Mouse (Mus musculus) heart, embryonic 15.5 days (tissue): ENCODE data around the gene Pih1d2. TPM values are rescaled to one million over a fixed set of nuclear protein-coding genes. Genes with fewer than 3 reads are reported as not detected.

Experiments
- ATAC-seq: fragments of 200-750 bp; cut with Nextera tagmentation; replicated peaks from 2 replicates; pipeline ENCODE4 v1.8.0; 2017; ENCODE audit warnings: low read depth, moderate TSS enrichment; ENCODE audit not compliant: insufficient number of reproducible peaks, insufficient read depth, low FRiP score
- H3K27ac ChIP-seq: fragments of 300-500 bp; sonication (generic); 2 replicates; pipeline ENCODE4 v1.5.1; 2015; ENCODE audit warnings: mild to moderate bottlenecking, inconsistent platforms
- H3K27me3 ChIP-seq: fragments of 300-500 bp; sonication (generic); 2 replicates; pipeline ENCODE4 v1.6.1; 2015; ENCODE audit warnings: inconsistent platforms
- H3K36me3 ChIP-seq: fragments of 300-500 bp; sonication (generic); 2 replicates; pipeline ENCODE4 v1.6.1; 2015; ENCODE audit warnings: mild to moderate bottlenecking, inconsistent platforms
- H3K4me1 ChIP-seq: fragments of 300-500 bp; sonication (generic); replicated peaks from 2 replicates; pipeline ENCODE4 v1.6.1; 2015; ENCODE audit warnings: inconsistent platforms
- H3K4me2 ChIP-seq: fragments of 300-500 bp; sonication (generic); 2 replicates; pipeline ENCODE4 v1.6.1; 2015; ENCODE audit warnings: inconsistent platforms, mild to moderate bottlenecking, moderate library complexity
- H3K4me3 ChIP-seq: fragments of 300-500 bp; sonication (generic); 2 replicates; pipeline ENCODE4 v1.5.1; 2015; ENCODE audit warnings: mild to moderate bottlenecking, inconsistent platforms
- H3K9ac ChIP-seq: fragments of 300-500 bp; sonication (generic); 2 replicates; pipeline ENCODE4 v1.6.1; 2015; ENCODE audit warnings: mild to moderate bottlenecking, inconsistent platforms
- H3K9me3 ChIP-seq: fragments of 300-500 bp; sonication (generic); replicated peaks from 2 replicates; pipeline ENCODE4 v1.6.1; 2016; ENCODE audit warnings: inconsistent platforms
- WGBS: fragments of 180-500 bp; shearing (Covaris S2); methylation state at CpG from one replicate; pipeline ENCODE4 v1.1.7; 2015; ENCODE audit warnings: mixed read lengths; 5-methylcytosine and 5-hydroxymethylcytosine counted together
- polyA plus RNA-seq: library from polyadenylated mRNA; unstranded; fragments of >200 nt; fragmentation: Nextera tagmentation; extraction: Ambion mirVana; gene quantifications from 2 replicates; pipeline ENCODE4 v1.2.1, GENCODE M21; 2015

Pih1d2 gene
- polyA plus RNA-seq, result 2.1 and 2.6 TPM in 2 replicates

DNA sequence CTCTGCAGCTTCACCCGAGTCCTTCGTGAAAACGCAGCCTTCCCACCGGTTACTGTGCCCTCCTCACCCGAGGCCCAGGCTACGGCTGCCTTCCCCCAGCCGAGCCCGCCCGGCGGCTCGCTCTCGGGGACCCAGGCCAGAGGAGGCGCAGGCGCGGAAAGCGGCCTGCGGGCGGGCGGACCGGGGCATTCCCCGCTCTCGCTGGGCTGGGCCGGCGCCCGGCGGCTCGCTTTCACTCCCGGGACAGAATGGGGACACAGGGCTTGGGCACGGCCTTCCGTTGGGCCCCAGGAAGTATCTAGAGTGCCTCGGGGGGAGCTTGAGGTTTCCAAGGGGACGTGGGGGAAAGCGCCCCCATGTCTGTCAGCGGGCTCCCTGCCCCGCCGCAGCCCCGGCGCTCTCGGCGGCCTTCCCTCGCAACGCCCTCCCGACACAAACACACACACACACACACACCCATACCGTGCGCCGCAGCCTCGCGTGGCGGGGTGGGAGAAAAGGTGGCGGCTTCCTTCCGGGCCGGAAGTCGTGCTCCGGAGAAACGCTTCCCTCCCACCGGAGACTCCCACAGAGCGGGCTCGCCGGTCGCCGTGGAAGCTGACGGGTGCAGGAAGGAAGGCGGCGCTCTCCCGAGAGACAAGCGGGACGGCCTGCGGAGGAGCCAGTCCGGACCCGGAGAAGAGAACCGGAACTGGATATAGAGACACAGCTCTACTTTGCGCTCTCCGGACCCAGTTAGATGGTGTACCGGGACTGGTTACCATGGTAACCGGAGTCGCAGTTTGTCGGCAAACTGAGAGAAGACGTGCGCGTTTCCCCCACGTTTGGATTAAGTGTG lies at the start of gene Pih1d2, which contains the start of gene Nkapd1:
TSS of gene Pih1d2 (plus strand) at position 556 of the 838 bp plus-strand sequence.
TSS of gene Nkapd1 (minus strand) at position 699 of the 838 bp plus-strand sequence.
- no peaks in the 10 kb centered on the region for H3K27me3 ChIP-seq
- WGBS, result under 1% methylated on average over 59 of the region's 81 CpGs
- peak within 1 kb of the TSS; percentile 100 for H3K4me3 ChIP-seq
- H3K9me3 ChIP-seq, result no peaks in the 10 kb centered on the region
- peaks cover 18% of the 10 kb centered on the region for H3K4me1 ChIP-seq
- ATAC-seq, result peak; percentile 93
- H3K4me2 ChIP-seq, result peak within 1 kb of the TSS; percentile 72
- peak within 1 kb of the TSS; percentile 96 for H3K27ac ChIP-seq
- H3K36me3 ChIP-seq, result peaks cover 33% of the 10 kb centered on the region
- H3K9ac ChIP-seq, result peak within 1 kb of the TSS; percentile 97

DNA sequence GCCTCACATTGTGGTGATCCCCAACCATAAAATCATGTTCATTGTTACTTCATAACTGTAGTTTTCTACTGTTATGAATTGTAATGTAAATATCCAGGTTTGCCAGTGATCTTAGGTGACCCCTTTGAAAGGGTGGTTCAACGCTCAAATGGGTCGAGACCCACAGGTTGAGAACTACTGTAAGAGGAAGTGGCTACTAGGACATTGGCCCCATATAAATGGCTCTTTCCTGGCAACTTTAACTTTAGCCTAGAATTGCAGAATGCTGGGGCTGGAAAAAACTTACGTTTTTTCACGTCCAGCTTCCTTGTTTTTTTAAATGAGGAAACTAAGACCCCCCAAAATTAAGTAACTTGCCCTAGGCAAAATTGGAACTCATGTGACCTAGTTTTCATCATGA lies 49.7 kb upstream of the Pih1d2 start:
- Histone ChIP-seq H3K27me3 (no peaks in the 10 kb centered on the region), H3K4me1 (no peaks in the 10 kb centered on the region), H3K4me2 (no peak overlapping the region), H3K36me3 (no peaks in the 10 kb centered on the region), H3K4me3 (no peak overlapping the region), H3K9ac (no peak overlapping the region), H3K27ac (no peak overlapping the region), H3K9me3 (no peaks in the 10 kb centered on the region)
- 77% methylated on average over 4 of the region's 4 CpGs for WGBS
- no peak for ATAC-seq

DNA sequence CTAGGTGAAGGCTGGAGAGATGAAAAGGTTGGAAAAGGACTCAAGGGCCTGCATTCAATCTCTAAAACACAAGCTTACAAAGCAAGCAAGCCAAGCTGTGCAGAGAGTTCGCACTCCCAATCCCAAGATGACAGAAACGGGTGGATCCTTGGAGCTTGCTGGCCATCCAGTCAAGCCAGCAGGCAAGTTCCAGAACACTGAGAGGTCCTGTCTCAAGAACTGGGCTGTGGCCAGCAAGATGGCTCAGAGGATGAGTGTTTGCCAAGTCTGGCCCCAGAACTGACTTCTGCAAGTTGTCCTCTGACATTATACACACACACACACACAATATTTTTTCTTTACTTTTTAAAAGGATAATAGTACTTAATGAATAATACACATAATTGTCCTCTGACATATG lies 49.2 kb upstream of the Pih1d2 start:
- WGBS, result 79% methylated on average over 2 of the region's 2 CpGs
- Histone ChIP-seq H3K9me3 (no peaks in the 10 kb centered on the region), H3K4me1 (no peaks in the 10 kb centered on the region), H3K27me3 (no peaks in the 10 kb centered on the region), H3K27ac (no peak overlapping the region), H3K36me3 (no peaks in the 10 kb centered on the region), H3K9ac (no peak overlapping the region), H3K4me3 (no peak overlapping the region), H3K4me2 (no peak overlapping the region)
- no peak for ATAC-seq

DNA sequence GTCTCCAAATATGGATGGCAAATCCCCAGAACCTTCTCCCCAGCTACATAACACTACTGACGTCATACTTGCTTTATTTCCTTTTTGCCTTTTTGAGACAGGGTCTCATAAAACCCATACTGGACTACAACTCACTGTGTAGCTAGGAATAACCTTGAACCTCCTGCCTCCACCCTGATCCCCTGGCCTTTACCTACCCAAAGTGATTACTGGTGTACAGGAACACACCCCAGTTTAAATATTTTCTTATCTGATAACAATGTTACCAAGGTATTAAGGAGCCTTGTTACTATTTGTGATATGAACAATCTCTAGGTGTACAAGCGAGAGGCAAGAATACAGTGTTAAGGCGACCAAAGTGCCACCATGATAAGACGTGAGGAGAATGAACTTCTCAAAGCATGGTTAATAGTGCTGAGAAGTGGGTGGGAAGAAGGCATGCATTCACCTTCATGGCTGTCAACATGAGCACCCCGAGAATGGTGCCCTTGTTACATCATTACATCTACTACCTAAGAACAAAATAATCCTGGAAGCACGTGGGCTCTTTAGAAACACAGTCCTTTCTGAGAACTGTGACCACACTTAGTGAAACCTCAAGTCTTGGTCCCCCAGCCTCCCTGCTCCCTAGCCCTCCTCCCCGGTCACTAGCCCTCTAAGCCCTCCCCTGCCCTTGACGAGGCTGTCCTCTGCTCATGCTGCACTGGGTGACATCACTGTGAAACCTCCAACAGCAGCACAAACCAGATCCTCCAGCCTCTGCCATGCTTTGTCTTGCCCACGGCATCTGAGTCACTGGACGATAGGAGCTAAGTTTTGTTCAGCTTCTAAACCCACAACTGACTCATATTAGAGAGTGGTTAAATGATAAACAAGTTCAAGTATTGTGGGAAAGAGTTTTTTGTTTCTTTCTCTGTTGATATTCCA lies 47.3 kb upstream of the Pih1d2 start:
- Histone ChIP-seq H3K4me3 (no peak overlapping the region), H3K4me1 (no peaks in the 10 kb centered on the region), H3K27me3 (no peaks in the 10 kb centered on the region), H3K27ac (no peak overlapping the region), H3K9me3 (no peaks in the 10 kb centered on the region), H3K4me2 (no peak overlapping the region), H3K36me3 (no peaks in the 10 kb centered on the region), H3K9ac (no peak overlapping the region)
- 57% methylated on average over 10 of the region's 10 CpGs for WGBS
- no peak for ATAC-seq

DNA sequence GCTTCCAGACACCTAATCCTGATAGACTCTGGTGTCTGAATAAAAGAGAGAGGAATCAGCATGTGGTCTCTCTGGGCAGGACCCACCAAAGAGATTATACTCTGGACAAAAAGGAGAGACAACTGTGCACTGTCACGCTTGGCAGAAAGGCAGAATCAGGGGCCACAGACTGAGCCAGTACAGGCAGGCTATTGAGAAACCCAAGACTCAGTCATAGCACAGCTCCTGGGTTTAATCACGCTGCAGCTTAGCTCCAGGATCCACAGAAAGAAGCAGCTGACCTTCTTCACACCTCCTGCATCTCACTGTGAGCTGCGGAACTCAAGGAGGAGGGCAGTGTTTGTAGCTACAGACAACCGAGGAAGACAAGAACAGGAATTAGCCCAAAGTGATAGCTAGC lies 36.8 kb upstream of the Pih1d2 start:
- no peaks in the 10 kb centered on the region for H3K27me3 ChIP-seq
- no peak for ATAC-seq
- H3K36me3 ChIP-seq, result no peaks in the 10 kb centered on the region
- H3K27ac ChIP-seq, result no peak overlapping the region
- no peaks in the 10 kb centered on the region for H3K9me3 ChIP-seq
- 39% methylated on average over 4 of the region's 4 CpGs for WGBS
- no peaks in the 10 kb centered on the region for H3K4me1 ChIP-seq
- no peak overlapping the region for H3K4me3 ChIP-seq
- no peak overlapping the region for H3K9ac ChIP-seq
- no peak overlapping the region for H3K4me2 ChIP-seq

DNA sequence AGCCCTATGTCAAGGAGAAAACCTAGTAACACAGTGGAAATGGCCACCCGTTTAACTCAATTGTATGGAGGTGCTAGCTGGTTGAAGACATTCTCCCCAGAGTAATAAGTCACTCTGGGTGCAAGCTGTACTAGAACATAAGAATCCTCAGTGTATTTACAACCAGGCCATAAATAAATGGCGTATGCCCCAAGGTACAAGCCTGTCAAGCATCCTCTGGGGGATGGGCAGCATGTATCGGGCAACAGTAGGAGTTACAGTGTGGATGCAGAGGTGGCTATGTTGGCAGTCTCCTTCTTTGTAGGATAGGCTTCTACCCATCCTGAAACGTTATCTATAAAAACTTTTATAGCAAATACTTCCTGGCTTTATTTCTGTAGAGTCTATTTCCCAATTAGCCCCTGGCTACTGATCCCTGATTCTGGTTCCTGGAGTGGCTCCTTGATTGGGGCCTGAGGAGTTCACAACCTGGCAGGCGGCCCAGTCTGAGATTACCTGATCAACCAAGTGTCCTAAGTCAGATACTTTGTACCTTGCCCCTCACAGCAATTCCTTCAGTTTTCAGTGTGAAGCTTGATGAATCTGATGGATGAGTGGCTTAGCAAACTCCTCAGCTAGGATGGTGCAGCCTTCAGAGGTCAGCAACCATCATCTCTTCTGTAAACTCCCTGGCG lies 31.8 kb upstream of the Pih1d2 start:
- Histone ChIP-seq H3K27me3 (no peaks in the 10 kb centered on the region), H3K4me1 (no peaks in the 10 kb centered on the region), H3K4me2 (no peak overlapping the region), H3K27ac (no peak overlapping the region), H3K4me3 (no peak overlapping the region), H3K9me3 (no peaks in the 10 kb centered on the region), H3K9ac (no peak overlapping the region), H3K36me3 (no peaks in the 10 kb centered on the region)
- WGBS, result 78% methylated on average over 6 of the region's 6 CpGs
- ATAC-seq, result no peak

DNA sequence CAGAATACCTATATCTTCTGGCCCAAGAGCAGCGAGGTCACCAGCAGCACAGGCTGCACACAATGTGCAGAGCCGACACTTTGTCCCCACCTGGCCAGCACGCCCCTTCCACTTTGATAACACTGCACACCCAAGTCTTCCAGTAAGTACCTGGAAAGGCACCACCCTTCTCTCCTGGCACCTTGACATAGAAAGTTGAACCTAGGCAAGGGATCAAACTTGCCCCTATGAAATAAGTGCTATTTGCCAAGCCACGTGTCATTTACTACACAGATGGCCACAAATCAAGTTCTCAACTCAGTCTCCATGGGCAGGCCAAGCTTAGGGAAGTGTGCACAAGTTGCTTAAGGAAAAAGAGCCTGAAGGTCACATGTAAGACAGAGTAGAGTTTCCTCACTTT lies 30.2 kb upstream of the Pih1d2 start:
- WGBS, result 71% methylated on average over 4 of the region's 4 CpGs
- Histone ChIP-seq H3K9me3 (no peaks in the 10 kb centered on the region), H3K4me2 (no peak overlapping the region), H3K27ac (no peak overlapping the region), H3K9ac (no peak overlapping the region), H3K4me3 (no peak overlapping the region), H3K4me1 (no peaks in the 10 kb centered on the region), H3K27me3 (no peaks in the 10 kb centered on the region), H3K36me3 (no peaks in the 10 kb centered on the region)
- ATAC-seq, result no peak

DNA sequence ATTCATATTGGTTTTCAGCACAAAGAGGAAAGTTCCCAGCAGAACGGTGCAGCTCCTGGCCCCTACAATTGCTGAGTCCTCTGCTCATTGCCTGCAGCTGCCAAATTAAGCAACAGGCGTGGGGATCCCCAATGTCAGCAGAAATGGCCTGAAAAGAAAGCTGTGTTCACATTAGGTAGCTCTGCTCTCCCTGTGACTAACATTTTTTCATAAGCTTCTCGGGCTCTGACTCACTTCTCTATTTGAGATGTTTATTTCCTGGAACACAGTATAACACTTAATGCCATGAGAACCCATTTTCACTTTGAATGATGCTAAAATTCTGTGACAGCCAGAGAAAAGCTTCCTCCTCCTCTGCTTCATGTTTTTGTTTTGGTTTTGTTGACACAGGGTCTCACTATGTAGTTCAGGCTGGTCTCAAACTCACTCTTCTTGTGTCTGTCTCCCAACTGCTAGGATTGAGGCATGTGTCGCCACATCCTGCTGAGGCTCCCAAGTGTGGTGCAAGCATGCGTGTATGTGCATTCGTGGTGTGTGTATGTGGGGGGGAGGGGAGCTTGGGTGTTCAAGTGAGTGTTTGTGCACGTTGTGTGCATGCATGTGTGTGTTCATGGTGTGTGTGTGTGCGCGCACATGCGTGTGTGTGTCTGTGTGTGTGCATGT lies 26.1 kb upstream of the Pih1d2 start:
- Histone ChIP-seq H3K4me1 (no peaks in the 10 kb centered on the region), H3K4me2 (no peak overlapping the region), H3K9ac (no peak overlapping the region), H3K27ac (no peak overlapping the region), H3K36me3 (peaks cover 12% of the 10 kb centered on the region), H3K4me3 (no peak overlapping the region), H3K9me3 (no peaks in the 10 kb centered on the region), H3K27me3 (no peaks in the 10 kb centered on the region)
- WGBS, result 65% methylated on average over 10 of the region's 10 CpGs
- no peak for ATAC-seq

DNA sequence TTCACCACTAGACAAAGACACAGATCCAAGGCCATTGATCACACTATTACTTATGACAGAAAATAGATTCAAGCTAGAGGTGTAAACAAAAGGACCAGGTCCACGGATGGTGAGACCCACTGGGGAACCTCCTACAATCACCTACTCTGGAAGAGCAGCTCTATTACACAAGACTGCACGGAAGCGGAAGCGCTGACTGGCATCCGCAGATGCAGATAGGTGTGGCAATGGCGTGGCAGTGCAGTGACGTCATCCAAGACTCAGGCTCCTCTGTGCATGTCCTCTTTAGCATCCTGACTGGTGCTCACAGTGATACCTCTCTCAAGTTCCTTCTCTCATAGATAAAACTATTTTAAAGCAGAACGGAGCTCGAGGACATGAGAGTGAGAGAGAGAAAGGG lies 24.2 kb upstream of the Pih1d2 start:
- 82% methylated on average over 9 of the region's 9 CpGs for WGBS
- Histone ChIP-seq H3K27ac (no peak overlapping the region), H3K9ac (no peak overlapping the region), H3K36me3 (peaks cover 31% of the 10 kb centered on the region), H3K4me2 (no peak overlapping the region), H3K4me3 (no peak overlapping the region), H3K27me3 (no peaks in the 10 kb centered on the region), H3K4me1 (no peaks in the 10 kb centered on the region), H3K9me3 (no peaks in the 10 kb centered on the region)
- ATAC-seq, result no peak

DNA sequence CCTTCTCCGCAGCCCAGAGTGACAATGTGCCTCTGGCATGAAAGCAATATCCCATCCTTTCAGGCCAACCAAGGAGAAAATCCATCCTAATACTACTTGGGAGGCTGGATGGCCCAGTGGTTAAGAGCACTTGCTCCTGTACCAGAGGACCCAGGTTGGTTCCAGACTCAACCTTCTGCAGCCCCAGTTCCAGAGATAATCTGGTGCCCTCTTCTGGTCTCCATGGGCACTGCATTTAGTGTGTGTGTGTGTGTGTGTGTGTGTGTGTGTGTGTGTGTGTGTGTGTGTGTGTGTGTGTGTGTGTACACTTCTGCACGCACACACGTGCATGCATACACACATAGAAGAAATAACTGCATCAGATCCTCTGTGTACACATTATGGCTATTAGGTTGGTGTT lies 23.6 kb upstream of the Pih1d2 start:
- H3K27me3 ChIP-seq, result no peaks in the 10 kb centered on the region
- no peak overlapping the region for H3K4me3 ChIP-seq
- no peaks in the 10 kb centered on the region for H3K9me3 ChIP-seq
- no peak overlapping the region for H3K27ac ChIP-seq
- H3K4me2 ChIP-seq, result no peak overlapping the region
- no peak for ATAC-seq
- H3K36me3 ChIP-seq, result peaks cover 36% of the 10 kb centered on the region
- no peaks in the 10 kb centered on the region for H3K4me1 ChIP-seq
- H3K9ac ChIP-seq, result no peak overlapping the region
- 80% methylated on average over 3 of the region's 3 CpGs for WGBS
